11 mouse cellular contexts compared by ENCODE assay signal in genomic region chr1:4653937-4654336, GRCm38 (mm10).
DNase-seq lines count a peak whose midpoint lies in the region; ATAC-seq and TF ChIP-seq lines count a peak whose summit lies in the region.
"Had no signal": no experiment of that assay in that cellular context is flagged by ENCODE, and none has a peak within 500 bp of the region (broad histone marks: within the 10 kb centered on the region; RNA-seq: fewer than 3 reads in every experiment).

No protein-coding gene starts in this region.

- H3K9me3 ChIP-seq in heart, embryonic 11.5 days (replicated peaks; ENCODE audit: control insufficient read depth, low read length), result no peaks in the 10 kb centered on the region
- no peaks in the 10 kb centered on the region for H3K9me3 ChIP-seq in lung, postnatal 0 days (ENCODE audit: low read length)
- H3K9me3 ChIP-seq in midbrain, embryonic 16.5 days (replicated peaks; ENCODE audit: control insufficient read depth, low read length, poor library complexity, severe bottlenecking), result no peaks in the 10 kb centered on the region
- H3K9me3 ChIP-seq: heart, embryonic 15.5 days had no signal

- intact Hi-C loops in heart, postnatal 36 days (cut with DNase I), result loop anchor here (2.0 to 10.0 kb wide), 2 partner anchors 33 to 79 kb away; no protein-coding TSS in a partner anchor

- no peak for ATAC-seq in heart, embryonic 11.5 days (replicated peaks; ENCODE audit: insufficient number of reproducible peaks, low FRiP score, low TSS enrichment)
- no peak; the same call in 1 of the 2 replicates for ATAC-seq in lung, postnatal 0 days
- ATAC-seq in midbrain, embryonic 16.5 days, result no peak

- DNase-seq in heart, adult 18-20 months, result peak; percentile 33 to 62
- DNase-seq in embryo, embryonic 10 days (ENCODE audit: low spot score), result peak; percentile 13
- DNase-seq in heart, postnatal 36 days, result peak; percentile 26 to 35
- peak; percentile 19 for DNase-seq in lung, postnatal 0 days (ENCODE audit: low spot score)
- DNase-seq in thymus, postnatal 4 days, result no peak
- no peak for DNase-seq in right cerebral cortex, adult 2 months (ENCODE audit: low spot score in 2 of 2)
- DNase-seq: cerebellum, adult 18-20 months had no signal

- H3K9ac ChIP-seq in heart, embryonic 11.5 days (ENCODE audit: low read depth, low read length), result no peak overlapping the region
- no peak overlapping the region for H3K9ac ChIP-seq in lung, postnatal 0 days (replicated peaks; ENCODE audit: low read depth)
- no peak overlapping the region for H3K9ac ChIP-seq in midbrain, embryonic 16.5 days (ENCODE audit: low read depth, low read length)
- H3K9ac ChIP-seq: heart, embryonic 15.5 days; liver, embryonic 14.5 days had no signal

- no peak overlapping the region for H3K4me2 ChIP-seq in heart, embryonic 11.5 days
- no peak overlapping the region for H3K4me2 ChIP-seq in lung, postnatal 0 days (replicated peaks; ENCODE audit: low read depth, low read length)
- no peak overlapping the region for H3K4me2 ChIP-seq in midbrain, embryonic 16.5 days (ENCODE audit: low read length)
- H3K4me2 ChIP-seq: heart, embryonic 15.5 days had no signal

- H3K27ac ChIP-seq in heart, embryonic 11.5 days (ENCODE audit: low read depth, low read length), result no peak overlapping the region
- no peak overlapping the region for H3K27ac ChIP-seq in lung, postnatal 0 days (ENCODE audit: low read length)
- no peak overlapping the region for H3K27ac ChIP-seq in midbrain, embryonic 16.5 days (ENCODE audit: low read length)
- H3K27ac ChIP-seq: heart, embryonic 15.5 days; liver, embryonic 14.5 days had no signal

- H3K36me3 ChIP-seq in heart, embryonic 11.5 days (ENCODE audit: control insufficient read depth, insufficient read depth, low read length), result no peaks in the 10 kb centered on the region
- no peaks in the 10 kb centered on the region for H3K36me3 ChIP-seq in lung, postnatal 0 days (ENCODE audit: insufficient read depth, low read length)
- no peaks in the 10 kb centered on the region for H3K36me3 ChIP-seq in midbrain, embryonic 16.5 days (ENCODE audit: control insufficient read depth, insufficient read depth, low read length)
- H3K36me3 ChIP-seq: heart, embryonic 15.5 days had no signal

- H3K4me3 ChIP-seq in heart, embryonic 11.5 days (ENCODE audit: low read depth, low read length), result no peak overlapping the region
- H3K4me3 ChIP-seq in lung, postnatal 0 days (ENCODE audit: low read depth, low read length), result no peak overlapping the region
- H3K4me3 ChIP-seq in midbrain, embryonic 16.5 days (ENCODE audit: low read depth, low read length), result no peak overlapping the region
- H3K4me3 ChIP-seq: heart, embryonic 15.5 days had no signal

- no peak for TF ChIP-seq CTCF in lung, postnatal 0 days (IDR thresholded peaks at IDR 0.05)

- no peaks in the 10 kb centered on the region for H3K27me3 ChIP-seq in heart, embryonic 11.5 days (ENCODE audit: control insufficient read depth, insufficient read depth, low read length)
- H3K27me3 ChIP-seq in lung, postnatal 0 days (replicated peaks; ENCODE audit: insufficient read depth, low read length), result no peaks in the 10 kb centered on the region
- H3K27me3 ChIP-seq in midbrain, embryonic 16.5 days (ENCODE audit: control insufficient read depth, insufficient read depth, low read depth, low read length), result no peaks in the 10 kb centered on the region
- H3K27me3 ChIP-seq: heart, embryonic 15.5 days had no signal

- no peak for TF ChIP-seq EP300 in lung, postnatal 0 days (IDR thresholded peaks at IDR 0.05)

- H3K4me1 ChIP-seq in heart, embryonic 11.5 days (ENCODE audit: control insufficient read depth, insufficient read depth, low read length), result no peaks in the 10 kb centered on the region
- H3K4me1 ChIP-seq in lung, postnatal 0 days (ENCODE audit: insufficient read depth, low read depth, low read length), result no peaks in the 10 kb centered on the region
- no peaks in the 10 kb centered on the region for H3K4me1 ChIP-seq in midbrain, embryonic 16.5 days (ENCODE audit: control insufficient read depth, insufficient read depth, low read length)
- H3K4me1 ChIP-seq: heart, embryonic 15.5 days had no signal

- 11% methylated on average over 7 of the region's 7 CpGs for WGBS in heart, embryonic 11.5 days (ENCODE audit: insufficient replicate concordance)
- 15% methylated on average over 7 of the region's 7 CpGs for WGBS in lung, postnatal 0 days
- 63% methylated on average over 7 of the region's 7 CpGs for WGBS in midbrain, embryonic 16.5 days

Comparison
In these comparisons a context has a peak if more than half of its experiments do, and no peak if none do; other contexts are left out.
1. DNase-seq: peak in heart, adult 18-20 months (2 of 2), embryo, embryonic 10 days (single experiment), heart, postnatal 36 days (2 of 2) and lung, postnatal 0 days (single experiment); none in thymus, postnatal 4 days (single experiment) and right cerebral cortex, adult 2 months (0 of 2).